Mouse (Mus musculus): Measurements from ENCODE around the gene Ep300. TPM values are rescaled to one million over a fixed set of nuclear protein-coding genes. Genes with fewer than 3 reads are reported as not detected.

The Ep300 gene
- 10 to 100 TPM; 66.0 to 70.6 TPM for total RNA-seq (2021)
- long read RNA-seq, full-length matches to known transcripts = 2 of 13 reads
- long read RNA-seq, partial matches to known transcripts = 11 of 13 reads
- long read RNA-seq, other reads (novel, unspliced or antisense) = 0 of 13 reads

GRCm38 (mm10) chr15:81584913-81585745 is at the start of gene Ep300:
Gene Ep300 (plus strand): TSS chr15:81585351.
- peak; percentile 92 to 97 for DNase-seq (ENCODE audit: low spot score in 2 of 2)

- DNase-seq (ENCODE audit: low spot score in 2 of 2) = peak; percentile 35 to 57
Observed at GRCm38 (mm10) chr15:81535881-81536351, 49.2 kb upstream of the Ep300 start.

GRCm38 (mm10) chr15:81538149-81538548 is 47.0 kb upstream of the Ep300 start:
- DNase-seq (ENCODE audit: low spot score in 2 of 2) = no peak

- DNase-seq (ENCODE audit: low spot score in 2 of 2) = no peak
Observed at GRCm38 (mm10) chr15:81539560-81539959, 45.6 kb upstream of the Ep300 start.

- DNase-seq (ENCODE audit: low spot score in 2 of 2) = no peak
Observed at GRCm38 (mm10) chr15:81544916-81545315, 40.2 kb upstream of the Ep300 start.

- DNase-seq (ENCODE audit: low spot score in 2 of 2) = no peak
Observed at GRCm38 (mm10) chr15:81545387-81546176, 39.6 kb upstream of the Ep300 start.

GRCm38 (mm10) chr15:81553455-81553854 is 31.7 kb upstream of the Ep300 start:
- DNase-seq (ENCODE audit: low spot score in 2 of 2) = no peak

- DNase-seq (ENCODE audit: low spot score in 2 of 2) = no peak
Observed at GRCm38 (mm10) chr15:81554558-81555297, 30.4 kb upstream of the Ep300 start.

GRCm38 (mm10) chr15:81555986-81556385 is 29.2 kb upstream of the Ep300 start:
- no peak for DNase-seq (ENCODE audit: low spot score in 2 of 2)

GRCm38 (mm10) chr15:81561501-81561900 is 23.6 kb upstream of the Ep300 start:
- DNase-seq (ENCODE audit: low spot score in 2 of 2) = no peak

GRCm38 (mm10) chr15:81561996-81562395 is 23.2 kb upstream of the Ep300 start:
- no peak for DNase-seq (ENCODE audit: low spot score in 2 of 2)

- DNase-seq (ENCODE audit: low spot score in 2 of 2) = no peak
Observed at GRCm38 (mm10) chr15:81562491-81563488, 22.4 kb upstream of the Ep300 start.

- DNase-seq (ENCODE audit: low spot score in 2 of 2) = no peak
Observed at GRCm38 (mm10) chr15:81568093-81568492, 17.1 kb upstream of the Ep300 start.

- DNase-seq (ENCODE audit: low spot score in 2 of 2) = no peak
Observed at GRCm38 (mm10) chr15:81568592-81568991, 16.6 kb upstream of the Ep300 start.

GRCm38 (mm10) chr15:81576961-81577360 is 8.2 kb upstream of the Ep300 start:
- DNase-seq (ENCODE audit: low spot score in 2 of 2) = peak; percentile 8 to 42

GRCm38 (mm10) chr15:81577743-81578165 is 7.4 kb upstream of the Ep300 start:
- no peak for DNase-seq (ENCODE audit: low spot score in 2 of 2)

- no peak for DNase-seq (ENCODE audit: low spot score in 2 of 2)
Observed at GRCm38 (mm10) chr15:81584466-81584865, 685 bp upstream of the Ep300 start.

- DNase-seq (ENCODE audit: low spot score in 2 of 2) = peak; percentile 79 to 81
Observed at GRCm38 (mm10) chr15:81585746-81586461, 753 bp downstream of the Ep300 start.

GRCm38 (mm10) chr15:81586466-81586865 is 1.3 kb downstream of the Ep300 start:
- DNase-seq (ENCODE audit: low spot score in 2 of 2) = peak in 1 of 2 experiments; percentile 5

Data from layer of hippocampus, adult 18-20 months (tissue).